Mouse (Mus musculus) C2C12 (cell line): ENCODE measurements around the gene Tent4a. TPM values are rescaled to one million over a fixed set of nuclear protein-coding genes. Genes with fewer than 3 reads are reported as not detected.

Source experiments
- H3K27me3 ChIP-seq: one replicate; pipeline ENCODE4 v1.6.1; 2011; ENCODE audit not compliant: control insufficient read depth, insufficient read depth, insufficient read length
- H3K36me3 ChIP-seq: one replicate; pipeline ENCODE4 v1.6.1; 2011; ENCODE audit not compliant: control insufficient read depth, insufficient read depth
- H3K4me3 ChIP-seq: one replicate; pipeline ENCODE4 v1.5.1; 2011; ENCODE audit warnings: mild to moderate bottlenecking, control low read depth; ENCODE audit not compliant: poor library complexity, insufficient read depth, severe bottlenecking
- H3K79me2 ChIP-seq: one replicate; pipeline ENCODE4 v1.6.1; 2011; ENCODE audit not compliant: control insufficient read depth, insufficient read depth
- H3K79me3 ChIP-seq: one replicate; pipeline ENCODE4 v1.6.1; 2011; ENCODE audit warnings: low read depth, control low read depth
- H3ac ChIP-seq: one replicate; pipeline ENCODE3; 2011; ENCODE audit warnings: low read depth; ENCODE audit not compliant: control insufficient read depth, insufficient read length
- CEBPB ChIP-seq: IDR thresholded peaks from one replicate; pipeline ENCODE4 v1.6.1; 2011; ENCODE audit warnings: low read depth, mild to moderate bottlenecking, control low read depth, moderate library complexity
- CTCF ChIP-seq: IDR thresholded peaks from one replicate; pipeline ENCODE4 v1.5.1; 2011; ENCODE audit not compliant: control insufficient read depth, insufficient read depth, insufficient read length
- FOSL1 ChIP-seq: IDR thresholded peaks from one replicate; pipeline ENCODE4 v1.8.0; 2011; ENCODE audit warnings: mild to moderate bottlenecking, low read length; ENCODE audit not compliant: poor library complexity, insufficient read depth, severe bottlenecking
- MAX ChIP-seq: IDR thresholded peaks from one replicate; pipeline ENCODE4 v1.6.1; 2011; ENCODE audit warnings: mild to moderate bottlenecking, control low read depth
- MYOD1 ChIP-seq: IDR thresholded peaks from one replicate; pipeline ENCODE4 v1.6.1; 2011; ENCODE audit warnings: low read depth; ENCODE audit not compliant: control insufficient read depth, insufficient read length
- MYOG ChIP-seq: IDR thresholded peaks from one replicate; pipeline ENCODE4 v1.6.1; 2011; ENCODE audit not compliant: control insufficient read depth, insufficient read length; ENCODE audit errors: extremely low read depth
- USF1 ChIP-seq: IDR thresholded peaks from one replicate; pipeline ENCODE4 v1.6.1; 2011; ENCODE audit warnings: low read depth, mild to moderate bottlenecking, control low read depth, moderate library complexity
- polyA plus RNA-seq: library from polyadenylated mRNA; unstranded; fragments of >200 nt; fragmentation: generic; extraction: Trizol; gene quantifications from one replicate; pipeline ENCODE4 v1.2.1, GENCODE M21; 2012; ENCODE audit warnings: missing spikeins

Gene Tent4a
- polyA plus RNA-seq, 1 experiment, result 19.2 TPM

- Histone ChIP-seq H3K27me3 (no peaks in the 10 kb centered on the region), H3K79me3 (peaks cover 94% of the 10 kb centered on the region), H3K36me3 (peaks cover 4% of the 10 kb centered on the region), H3K4me3 (no peak overlapping the region), H3ac (no peak overlapping the region), H3K79me2 (peaks cover 100% of the 10 kb centered on the region)
- no peak for TF ChIP-seq MYOG
- TF ChIP-seq CTCF, result no peak
- TF ChIP-seq MAX, result no peak
- no peak for TF ChIP-seq CEBPB
- TF ChIP-seq FOSL1, result no peak
- TF ChIP-seq MYOD1, result no peak
- TF ChIP-seq USF1, result no peak
These were observed 8.6 kb downstream of the Tent4a start for GRCm38 (mm10) chr13:69525867-69526266.

GRCm38 (mm10) chr13:69524158-69524530 lies 10.3 kb downstream of the Tent4a start:
- H3K79me2 ChIP-seq, result peaks cover 100% of the 10 kb centered on the region
- peaks cover 4% of the 10 kb centered on the region for H3K36me3 ChIP-seq
- H3K4me3 ChIP-seq, result no peak overlapping the region
- H3K79me3 ChIP-seq, result peaks cover 90% of the 10 kb centered on the region
- no peak overlapping the region for H3ac ChIP-seq
- no peak for TF ChIP-seq MYOD1
- no peak for TF ChIP-seq FOSL1
- TF ChIP-seq MYOG, result no peak
- TF ChIP-seq USF1, result no peak
- TF ChIP-seq MAX, result no peak
- H3K27me3 ChIP-seq, result no peaks in the 10 kb centered on the region

DNA sequence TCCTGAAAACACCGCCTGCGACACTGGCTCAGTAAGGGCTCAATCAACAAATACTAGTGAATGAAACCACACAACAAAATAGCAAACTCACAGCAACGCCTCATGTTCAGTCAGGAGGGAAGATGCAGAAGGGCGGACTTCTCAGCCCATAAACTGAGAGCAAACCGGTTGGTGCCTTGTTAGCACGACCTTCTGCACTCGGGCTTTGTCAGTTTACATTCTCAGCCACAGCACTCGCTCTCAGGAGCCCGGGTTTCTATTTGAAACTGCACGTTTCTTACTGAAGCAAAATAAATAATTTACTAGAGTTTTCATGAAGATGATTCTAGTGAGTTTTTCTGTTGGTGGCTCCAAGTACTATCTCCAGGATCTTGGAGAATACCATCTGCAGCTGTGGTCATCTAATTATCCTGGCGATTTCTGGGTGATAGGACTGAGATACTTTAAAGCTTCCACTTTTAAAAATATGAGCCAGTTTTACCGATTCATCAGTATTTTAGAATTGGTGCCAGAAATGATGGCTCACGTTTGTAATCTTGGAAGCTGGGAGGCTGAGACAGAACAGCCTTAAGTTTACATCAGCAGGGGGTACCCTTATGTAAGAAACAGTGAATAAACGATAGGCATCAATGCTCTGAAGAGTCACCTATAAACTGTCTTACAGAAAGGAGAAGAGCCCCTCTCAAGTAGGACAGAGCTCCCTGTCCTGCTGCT lies 10.8 kb downstream of the Tent4a start:
- peaks cover 4% of the 10 kb centered on the region for H3K36me3 ChIP-seq
- no peak overlapping the region for H3ac ChIP-seq
- H3K79me2 ChIP-seq, result peaks cover 100% of the 10 kb centered on the region
- no peaks in the 10 kb centered on the region for H3K27me3 ChIP-seq
- H3K79me3 ChIP-seq, result peaks cover 90% of the 10 kb centered on the region
- H3K4me3 ChIP-seq, result no peak overlapping the region
- TF ChIP-seq MYOG (no peak), USF1 (no peak), MYOD1 (no peak), CTCF (no peak), MAX (no peak), FOSL1 (no peak), CEBPB (no peak)

DNA sequence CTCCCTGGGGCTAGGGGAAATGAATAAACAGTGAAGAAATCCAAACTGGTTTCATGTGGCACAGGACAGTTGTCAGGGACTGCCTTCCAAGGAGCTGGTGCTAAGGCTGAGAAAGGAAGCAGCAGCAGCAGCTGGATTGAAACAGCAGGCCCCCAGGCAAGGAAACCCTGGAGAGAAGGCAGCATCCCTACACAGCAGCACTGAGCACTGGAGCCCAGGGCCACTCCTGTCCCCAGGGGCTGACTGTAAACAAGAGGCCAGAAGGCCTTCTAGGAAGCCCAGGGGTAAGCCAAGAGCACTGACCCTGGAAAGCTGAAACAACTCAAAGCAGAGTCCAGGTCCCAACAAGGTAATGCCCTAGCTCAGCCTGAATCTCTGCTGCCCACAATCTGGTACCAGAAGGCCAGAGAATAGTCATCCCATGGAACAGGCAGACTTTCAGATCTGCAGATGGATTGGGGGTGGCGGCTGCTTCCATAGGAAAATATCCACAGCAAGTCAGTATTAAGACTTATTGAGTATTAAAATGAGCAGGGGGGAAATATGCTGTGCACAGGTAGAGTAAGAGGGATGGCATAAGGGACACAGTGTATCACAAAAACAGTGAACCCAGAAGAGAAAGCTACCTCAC lies 12.1 kb downstream of the Tent4a start:
- Histone ChIP-seq H3K4me3 (no peak overlapping the region), H3ac (no peak overlapping the region), H3K36me3 (no peaks in the 10 kb centered on the region), H3K27me3 (no peaks in the 10 kb centered on the region), H3K79me2 (peaks cover 100% of the 10 kb centered on the region), H3K79me3 (peaks cover 91% of the 10 kb centered on the region)
- TF ChIP-seq MYOD1 (no peak), FOSL1 (no peak), MAX (no peak), MYOG (no peak), CTCF (no peak), USF1 (no peak), CEBPB (no peak)

- peaks cover 78% of the 10 kb centered on the region for H3K79me3 ChIP-seq
- H3K79me2 ChIP-seq, result peaks cover 92% of the 10 kb centered on the region
- no peaks in the 10 kb centered on the region for H3K27me3 ChIP-seq
- no peak overlapping the region for H3K4me3 ChIP-seq
- TF ChIP-seq MYOG, result no peak
- TF ChIP-seq MAX, result no peak
- TF ChIP-seq MYOD1, result no peak
- TF ChIP-seq CTCF, result no peak
- no peak for TF ChIP-seq FOSL1
- TF ChIP-seq CEBPB, result no peak
- no peak for TF ChIP-seq USF1
- no peak overlapping the region for H3ac ChIP-seq
- H3K36me3 ChIP-seq, result no peaks in the 10 kb centered on the region
These were observed 15.3 kb downstream of the Tent4a start for GRCm38 (mm10) chr13:69519137-69519536.

GRCm38 (mm10) chr13:69517445-69517844 lies 17.0 kb downstream of the Tent4a start:
- H3K36me3 ChIP-seq, result peaks cover 8% of the 10 kb centered on the region
- H3K4me3 ChIP-seq, result no peak overlapping the region
- TF ChIP-seq MYOD1 (no peak), MYOG (no peak), MAX (no peak), USF1 (no peak), CTCF (no peak), FOSL1 (no peak)
- peaks cover 75% of the 10 kb centered on the region for H3K79me2 ChIP-seq
- peaks cover 65% of the 10 kb centered on the region for H3K79me3 ChIP-seq
- no peak overlapping the region for H3ac ChIP-seq
- H3K27me3 ChIP-seq, result no peaks in the 10 kb centered on the region
